Mouse (Mus musculus): ENCODE results near the gene Rusc1. TPM values are rescaled to one million over a fixed set of nuclear protein-coding genes. Genes with fewer than 3 reads are reported as not detected.

The Rusc1 gene
- polyA plus RNA-seq, 1 experiment from 2014 or later = 32.5 TPM

DNA sequence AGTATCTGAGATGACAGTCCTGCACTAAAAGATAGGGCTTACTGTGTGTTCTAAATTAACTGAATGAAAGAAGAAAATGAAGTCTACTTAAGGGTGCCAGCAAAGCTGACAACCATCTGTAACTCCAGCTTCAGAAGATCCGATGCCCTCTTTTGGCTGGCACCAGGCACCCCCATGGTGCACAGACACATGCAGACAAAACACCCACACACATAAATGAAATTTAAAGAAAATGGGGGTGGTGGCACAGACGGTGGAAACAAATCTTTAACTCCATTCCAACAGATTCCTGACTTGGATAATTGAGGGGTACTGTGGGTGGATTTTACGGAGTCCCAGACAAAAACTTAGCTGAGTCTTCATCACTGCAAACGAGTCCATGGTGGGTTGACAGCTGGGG, 38.7 kb upstream of the Rusc1 start:
- no peak for TF ChIP-seq CTCF (IDR thresholded peaks at IDR 0.05; ENCODE audit: low read depth)
- Histone ChIP-seq H3K4me1 (replicated peaks; ENCODE audit: control insufficient read depth, insufficient read depth, low read length) (peaks cover 3% of the 10 kb centered on the region; the same call in 1 of the 2 replicates), H3K27me3 (replicated peaks; ENCODE audit: control insufficient read depth, insufficient read depth, low read length) (no peaks in the 10 kb centered on the region), H3K36me3 (ENCODE audit: control insufficient read depth, insufficient read depth) (no peaks in the 10 kb centered on the region), H3K27ac (ENCODE audit: low read depth, low read length) (no peak overlapping the region), H3K9me3 (ENCODE audit: control insufficient read depth) (no peaks in the 10 kb centered on the region), H3K4me3 (ENCODE audit: low read depth, low read length) (no peak overlapping the region), H3K4me2 (replicated peaks; ENCODE audit: low read depth) (peak overlapping the region; percentile 70), H3K9ac (ENCODE audit: low read depth, low read length) (no peak overlapping the region)
- 60% methylated on average over 4 of the region's 4 CpGs for WGBS
- no peak for ATAC-seq

DNA sequence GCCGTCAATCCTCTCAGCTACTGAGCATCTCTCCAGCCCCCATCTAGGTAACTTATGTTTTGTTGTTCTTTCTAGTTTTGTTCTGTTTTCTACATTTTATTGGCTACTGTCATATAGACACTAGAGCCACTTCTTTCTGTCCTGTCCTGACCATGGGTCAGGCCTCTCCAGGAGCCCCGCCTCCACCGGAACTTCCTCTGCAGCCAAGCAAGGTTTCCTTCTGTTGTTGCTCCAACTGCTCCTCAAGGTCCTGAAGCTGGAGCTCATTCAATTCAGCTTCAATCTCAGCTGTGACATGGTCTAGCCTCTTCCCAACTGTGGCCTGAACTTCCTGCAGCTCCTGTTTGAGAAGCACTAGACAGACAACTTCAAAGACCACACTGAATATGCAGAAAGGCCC, 36.8 kb upstream of the Rusc1 start:
- ATAC-seq = no peak
- Histone ChIP-seq H3K36me3 (ENCODE audit: control insufficient read depth, insufficient read depth) (no peaks in the 10 kb centered on the region), H3K4me1 (replicated peaks; ENCODE audit: control insufficient read depth, insufficient read depth, low read length) (peaks cover 3% of the 10 kb centered on the region; the same call in 1 of the 2 replicates), H3K4me3 (ENCODE audit: low read depth, low read length) (no peak overlapping the region), H3K27me3 (replicated peaks; ENCODE audit: control insufficient read depth, insufficient read depth, low read length) (no peaks in the 10 kb centered on the region), H3K27ac (ENCODE audit: low read depth, low read length) (no peak overlapping the region), H3K4me2 (replicated peaks; ENCODE audit: low read depth) (no peak overlapping the region), H3K9ac (ENCODE audit: low read depth, low read length) (no peak overlapping the region), H3K9me3 (ENCODE audit: control insufficient read depth) (no peaks in the 10 kb centered on the region)
- WGBS = 88% methylated on average over 3 of the region's 3 CpGs
- no peak for TF ChIP-seq CTCF (IDR thresholded peaks at IDR 0.05; ENCODE audit: low read depth)

DNA sequence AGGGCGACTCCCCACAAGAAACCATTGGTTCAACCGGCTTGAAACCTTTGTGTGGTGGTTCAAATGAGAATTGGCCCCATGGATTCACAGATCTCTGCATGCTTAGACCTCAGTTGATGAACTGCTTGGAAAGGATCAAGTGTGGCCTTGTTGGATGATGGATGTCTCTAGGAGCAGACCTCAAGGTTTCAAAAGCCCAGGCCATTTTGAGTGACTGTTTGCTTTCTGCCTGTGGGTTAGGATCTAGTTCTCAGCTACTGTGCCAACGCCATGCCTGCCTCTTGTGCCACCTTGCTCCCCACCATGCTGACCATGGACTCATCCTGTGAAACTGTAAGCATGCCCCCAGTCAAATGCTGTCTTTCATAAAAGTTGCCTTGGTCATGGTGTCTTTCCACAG, 32.9 kb upstream of the Rusc1 start:
- H3K9me3 ChIP-seq (ENCODE audit: control insufficient read depth) = no peaks in the 10 kb centered on the region
- no peaks in the 10 kb centered on the region for H3K4me1 ChIP-seq (replicated peaks; ENCODE audit: control insufficient read depth, insufficient read depth, low read length)

DNA sequence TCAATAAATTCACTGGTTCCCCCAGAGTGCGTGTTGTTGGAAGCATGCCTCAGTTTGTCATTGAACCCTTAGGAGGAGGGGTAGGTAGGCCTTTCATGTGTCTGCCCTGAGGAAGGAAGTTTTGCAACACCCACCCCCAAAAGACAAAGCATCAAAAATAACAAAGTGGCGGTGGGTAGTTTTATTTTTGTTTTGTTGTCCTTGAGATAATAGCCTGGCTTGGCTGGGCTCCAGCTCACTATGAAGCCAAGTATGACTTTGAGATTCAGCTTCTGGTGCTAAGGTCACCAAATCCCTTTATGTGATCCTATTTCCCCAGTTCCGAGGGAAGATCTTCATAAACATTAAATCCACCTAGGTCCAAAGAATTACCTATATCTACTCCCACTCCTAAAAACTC, 31.1 kb upstream of the Rusc1 start:
- ATAC-seq = no peak
- no peaks in the 10 kb centered on the region for H3K4me1 ChIP-seq (replicated peaks; ENCODE audit: control insufficient read depth, insufficient read depth, low read length)
- no peaks in the 10 kb centered on the region for H3K9me3 ChIP-seq (ENCODE audit: control insufficient read depth)
- no peak overlapping the region for H3K9ac ChIP-seq (ENCODE audit: low read depth, low read length)
- 66% methylated on average over 3 of the region's 3 CpGs for WGBS
- H3K36me3 ChIP-seq (ENCODE audit: control insufficient read depth, insufficient read depth) = no peaks in the 10 kb centered on the region
- H3K4me3 ChIP-seq (ENCODE audit: low read depth, low read length) = no peak overlapping the region
- H3K4me2 ChIP-seq (replicated peaks; ENCODE audit: low read depth) = no peak overlapping the region
- H3K27me3 ChIP-seq (replicated peaks; ENCODE audit: control insufficient read depth, insufficient read depth, low read length) = no peaks in the 10 kb centered on the region
- TF ChIP-seq CTCF (IDR thresholded peaks at IDR 0.05; ENCODE audit: low read depth) = no peak
- no peak overlapping the region for H3K27ac ChIP-seq (ENCODE audit: low read depth, low read length)

More for the DNA sequence above, 32.9 kb upstream of the Rusc1 start:
- H3K4me2 ChIP-seq (replicated peaks; ENCODE audit: low read depth) = no peak overlapping the region
- no peaks in the 10 kb centered on the region for H3K36me3 ChIP-seq (ENCODE audit: control insufficient read depth, insufficient read depth)
- no peak overlapping the region for H3K27ac ChIP-seq (ENCODE audit: low read depth, low read length)
- WGBS = 94% methylated on average over 3 of the region's 3 CpGs
- no peak for ATAC-seq
- no peak overlapping the region for H3K4me3 ChIP-seq (ENCODE audit: low read depth, low read length)
- no peaks in the 10 kb centered on the region for H3K27me3 ChIP-seq (replicated peaks; ENCODE audit: control insufficient read depth, insufficient read depth, low read length)
- no peak overlapping the region for H3K9ac ChIP-seq (ENCODE audit: low read depth, low read length)
- no peak for TF ChIP-seq CTCF (IDR thresholded peaks at IDR 0.05; ENCODE audit: low read depth)

DNA sequence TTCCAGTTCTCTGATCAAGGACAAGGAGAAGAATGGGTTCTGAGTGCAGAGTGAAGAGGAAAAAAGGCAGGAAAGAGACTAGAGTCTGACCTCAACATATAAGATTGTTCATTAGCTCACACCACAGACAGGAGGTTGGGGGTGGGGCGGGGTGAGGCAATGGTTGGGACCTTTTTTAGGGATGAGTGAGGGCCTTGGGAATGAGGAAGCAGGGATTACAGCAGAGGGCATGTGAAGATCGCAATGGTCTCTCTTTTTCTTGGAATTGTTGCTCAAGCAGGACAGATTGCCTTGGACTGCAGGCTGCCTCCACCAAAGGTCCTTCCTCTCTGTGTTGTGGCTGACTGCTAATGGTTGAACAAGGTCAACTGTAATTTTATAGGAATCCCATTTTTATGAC, 30.2 kb upstream of the Rusc1 start:
- Histone ChIP-seq H3K4me2 (replicated peaks; ENCODE audit: low read depth) (no peak overlapping the region), H3K27ac (ENCODE audit: low read depth, low read length) (no peak overlapping the region), H3K4me1 (replicated peaks; ENCODE audit: control insufficient read depth, insufficient read depth, low read length) (no peaks in the 10 kb centered on the region), H3K9ac (ENCODE audit: low read depth, low read length) (no peak overlapping the region), H3K27me3 (replicated peaks; ENCODE audit: control insufficient read depth, insufficient read depth, low read length) (no peaks in the 10 kb centered on the region), H3K36me3 (ENCODE audit: control insufficient read depth, insufficient read depth) (no peaks in the 10 kb centered on the region), H3K9me3 (ENCODE audit: control insufficient read depth) (no peaks in the 10 kb centered on the region), H3K4me3 (ENCODE audit: low read depth, low read length) (no peak overlapping the region)
- no peak for TF ChIP-seq CTCF (IDR thresholded peaks at IDR 0.05; ENCODE audit: low read depth)
- ATAC-seq = peak; percentile 41; the same call in 1 of the 2 replicates
- WGBS = 56% methylated on average over 2 of the region's 2 CpGs

DNA sequence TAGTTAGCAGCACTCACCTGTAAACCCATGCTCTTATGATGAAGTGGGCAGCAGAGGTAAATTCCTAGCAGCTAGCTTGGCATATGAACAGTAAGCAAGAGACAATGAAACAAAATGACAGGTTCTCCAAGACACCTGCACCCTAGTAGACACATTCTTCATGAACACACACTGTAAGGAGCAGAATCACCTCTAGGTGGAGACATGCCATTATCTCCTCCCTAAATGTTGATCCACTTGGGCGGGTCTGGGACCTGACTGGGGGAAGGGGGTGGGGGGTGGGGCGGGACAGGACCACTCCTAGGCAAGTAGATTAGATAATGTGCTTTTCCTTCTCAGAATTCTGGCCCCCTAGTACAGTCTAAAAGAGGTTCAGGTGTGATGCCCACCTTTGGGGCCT, 22.4 kb upstream of the Rusc1 start:
- Histone ChIP-seq H3K36me3 (ENCODE audit: control insufficient read depth, insufficient read depth) (no peaks in the 10 kb centered on the region), H3K4me3 (ENCODE audit: low read depth, low read length) (no peak overlapping the region), H3K4me2 (replicated peaks; ENCODE audit: low read depth) (no peak overlapping the region), H3K9ac (ENCODE audit: low read depth, low read length) (no peak overlapping the region), H3K9me3 (ENCODE audit: control insufficient read depth) (no peaks in the 10 kb centered on the region), H3K27ac (ENCODE audit: low read depth, low read length) (no peak overlapping the region), H3K4me1 (replicated peaks; ENCODE audit: control insufficient read depth, insufficient read depth, low read length) (no peaks in the 10 kb centered on the region), H3K27me3 (replicated peaks; ENCODE audit: control insufficient read depth, insufficient read depth, low read length) (no peaks in the 10 kb centered on the region)
- peak; percentile 43; the same call in 1 of the 2 replicates for ATAC-seq
- WGBS = 4% methylated on average over 2 of the region's 2 CpGs
- peak; percentile 73 for TF ChIP-seq CTCF (IDR thresholded peaks at IDR 0.05; ENCODE audit: low read depth)

DNA sequence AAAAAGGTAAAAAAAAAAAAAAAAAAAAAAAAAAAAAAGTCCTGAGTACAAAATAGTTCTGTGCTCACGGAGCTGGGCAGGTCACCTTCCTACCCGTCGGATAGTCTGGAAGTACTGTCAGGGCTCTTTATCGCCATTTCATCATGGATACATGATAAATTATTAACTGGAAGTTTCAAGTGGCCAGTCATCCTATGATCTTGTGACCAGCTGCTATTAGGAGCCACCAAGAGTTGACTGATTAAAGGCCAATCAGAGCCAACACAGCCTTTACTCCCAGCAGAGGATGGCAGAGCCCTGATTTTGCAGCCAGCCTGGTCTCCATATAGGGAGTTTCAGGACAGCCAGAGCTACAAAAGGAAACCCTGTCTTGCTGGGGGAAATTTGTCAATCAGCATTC, 19.9 kb upstream of the Rusc1 start:
- H3K9ac ChIP-seq (ENCODE audit: low read depth, low read length) = no peak overlapping the region
- WGBS = 44% methylated on average over 4 of the region's 4 CpGs
- no peaks in the 10 kb centered on the region for H3K9me3 ChIP-seq (ENCODE audit: control insufficient read depth)
- H3K4me2 ChIP-seq (replicated peaks; ENCODE audit: low read depth) = no peak overlapping the region
- no peaks in the 10 kb centered on the region for H3K27me3 ChIP-seq (replicated peaks; ENCODE audit: control insufficient read depth, insufficient read depth, low read length)
- no peak overlapping the region for H3K4me3 ChIP-seq (ENCODE audit: low read depth, low read length)
- no peak overlapping the region for H3K27ac ChIP-seq (ENCODE audit: low read depth, low read length)
- TF ChIP-seq CTCF (IDR thresholded peaks at IDR 0.05; ENCODE audit: low read depth) = no peak
- peak; percentile 82 for ATAC-seq
- H3K4me1 ChIP-seq (replicated peaks; ENCODE audit: control insufficient read depth, insufficient read depth, low read length) = no peaks in the 10 kb centered on the region
- no peaks in the 10 kb centered on the region for H3K36me3 ChIP-seq (ENCODE audit: control insufficient read depth, insufficient read depth)

All from intestine, postnatal 0 days (tissue).